10 mouse cellular contexts compared by ENCODE assay signal in genomic region chr9:32592583-32592890, GRCm38 (mm10). TPM values are rescaled to one million over a fixed set of nuclear protein-coding genes. Genes with fewer than 3 reads are reported as not detected.
DNase-seq lines count a peak whose midpoint lies in the region; ATAC-seq and TF ChIP-seq lines count a peak whose summit lies in the region.
"Had no signal": no experiment of that assay in that cellular context is flagged by ENCODE, and none has a peak within 500 bp of the region (broad histone marks: within the 10 kb centered on the region; RNA-seq: fewer than 3 reads in every experiment).

No protein-coding gene starts in this region.

- no peak for DNase-seq in heart, embryonic 10.5 days (ENCODE audit: low spot score)
- DNase-seq in heart, postnatal 4 days: no peak
- DNase-seq in liver, adult 2 months (ENCODE audit: extremely low read depth, low read depth, low spot score): no peak
- DNase-seq in liver, postnatal 0 days: no peak
- peak; percentile 45 for DNase-seq in thymus, postnatal 14 days
- DNase-seq in thymus, postnatal 0 days (ENCODE audit: low spot score): no peak
- peak; percentile 55 for DNase-seq in thymus, postnatal 4 days
- DNase-seq in right cerebral cortex, postnatal 10 days (ENCODE audit: low spot score in 2 of 2): no peak
- DNase-seq: liver had no signal

- H3K9ac ChIP-seq in liver, adult 2 months (ENCODE audit: low read depth, low read length): no peak overlapping the region
- no peak overlapping the region for H3K9ac ChIP-seq in liver, postnatal 0 days (replicated peaks)
- H3K9ac ChIP-seq: forebrain, embryonic 15.5 days had no signal

- no peaks in the 10 kb centered on the region for H3K9me3 ChIP-seq in heart, embryonic 10.5 days
- H3K9me3 ChIP-seq in liver, postnatal 0 days (ENCODE audit: low read length): no peaks in the 10 kb centered on the region
- H3K9me3 ChIP-seq: forebrain, embryonic 15.5 days had no signal

- H3K27me3 ChIP-seq in heart, embryonic 10.5 days (ENCODE audit: insufficient read depth, poor library complexity, severe bottlenecking): peaks cover 19% of the 10 kb centered on the region
- no peaks in the 10 kb centered on the region for H3K27me3 ChIP-seq in liver, adult 2 months (ENCODE audit: control insufficient read depth, insufficient read depth, low read length)
- H3K27me3 ChIP-seq in liver, postnatal 0 days (ENCODE audit: insufficient read depth, low read length): no peaks in the 10 kb centered on the region

- no peak overlapping the region for H3K4me2 ChIP-seq in liver, postnatal 0 days (ENCODE audit: low read depth, low read length)
- H3K4me2 ChIP-seq: forebrain, embryonic 15.5 days had no signal

- H3K79me2 ChIP-seq in liver, adult 2 months (ENCODE audit: control insufficient read depth, insufficient read depth, low read length): no peaks in the 10 kb centered on the region

- WGBS in heart, embryonic 10.5 days: 55% methylated on average over 2 of the region's 2 CpGs
- 62% methylated on average over 2 of the region's 2 CpGs for WGBS in liver, adult 2 months
- 65% methylated on average over 2 of the region's 2 CpGs for WGBS in liver, postnatal 0 days (ENCODE audit: insufficient replicate concordance)

- no peak for TF ChIP-seq CTCF in liver, adult 2 months (IDR thresholded peaks at IDR 0.05; ENCODE audit: low read depth, low read length)
- no peak for TF ChIP-seq CTCF in liver, postnatal 0 days (IDR thresholded peaks at IDR 0.05; ENCODE audit: low read depth)

- no peak for TF ChIP-seq EP300 in liver, postnatal 0 days (IDR thresholded peaks at IDR 0.05; ENCODE audit: low read depth)

- no peaks in the 10 kb centered on the region for H3K36me3 ChIP-seq in heart, embryonic 10.5 days
- no peaks in the 10 kb centered on the region for H3K36me3 ChIP-seq in liver, adult 2 months (ENCODE audit: control insufficient read depth, insufficient read depth, low read length)
- H3K36me3 ChIP-seq in liver, postnatal 0 days (replicated peaks; ENCODE audit: insufficient read depth, low read length): no peaks in the 10 kb centered on the region
- H3K36me3 ChIP-seq: forebrain, embryonic 15.5 days had no signal

- peak overlapping the region; percentile 72 for H3K27ac ChIP-seq in heart, embryonic 10.5 days
- peak overlapping the region; percentile 58 for H3K27ac ChIP-seq in liver, adult 2 months (replicated peaks; ENCODE audit: insufficient read depth, low read depth, low read length)
- H3K27ac ChIP-seq in liver, postnatal 0 days (ENCODE audit: low read depth): no peak overlapping the region
- H3K27ac ChIP-seq: forebrain, embryonic 15.5 days had no signal

- TF ChIP-seq POLR2A in liver, adult 2 months (IDR thresholded peaks at IDR 0.05; ENCODE audit: extremely low read depth, insufficient read depth, low read length): no peak

- ATAC-seq in liver, postnatal 0 days: no peak
- ATAC-seq: forebrain, embryonic 15.5 days had no signal

- peaks cover 35% of the 10 kb centered on the region for H3K4me1 ChIP-seq in heart, embryonic 10.5 days
- no peaks in the 10 kb centered on the region; the same call in 1 of the 2 replicates for H3K4me1 ChIP-seq in liver, adult 2 months (ENCODE audit: control insufficient read depth, insufficient read depth, low read length)
- H3K4me1 ChIP-seq in liver, postnatal 0 days (ENCODE audit: insufficient read depth): 0 out of 2 replicates have a peak, but pooled peaks cover 2% of the 10 kb centered on the region

- no peak overlapping the region for H3K4me3 ChIP-seq in heart, embryonic 10.5 days
- no peak overlapping the region for H3K4me3 ChIP-seq in liver, adult 2 months (ENCODE audit: insufficient read depth, low read depth, low read length)
- H3K4me3 ChIP-seq in liver, postnatal 0 days (ENCODE audit: low read depth, low read length): no peak overlapping the region
- H3K4me3 ChIP-seq: forebrain, embryonic 15.5 days had no signal

RNA-seq across cellular contexts. Expression of gene Ets1, which starts 43.5 kb away (rescaled TPM):
- polyA plus RNA-seq in heart, embryonic 10.5 days (2016; fragmentation: Nextera tagmentation; extraction: Ambion mirVana): 47.2 and 50.2 TPM in 2 replicates
- total RNA-seq in heart, postnatal 4 days (2021): 100 to 1,000 TPM in 1 of 2 experiments, 10 to 100 TPM in 1; 97.5 to 106 TPM
- total RNA-seq in liver, adult 2 months (2014; rRNA removed): 18.8 and 20.1 TPM in 2 replicates
- polyA plus RNA-seq in liver, adult 2 months (2012; rRNA removed): 5.1 and 7.6 TPM in 2 replicates
- polyA plus RNA-seq in liver, postnatal 0 days (2015; fragmentation: Nextera tagmentation; extraction: Ambion mirVana): 14.6 and 18.1 TPM in 2 replicates
- polyA plus RNA-seq in thymus, postnatal 0 days (2015; fragmentation: Nextera tagmentation; extraction: Ambion mirVana): 324 and 355 TPM in 2 replicates

RNA-seq across cellular contexts. Expression of gene Fli1, which starts 49.9 kb away (rescaled TPM):
- polyA plus RNA-seq in heart, embryonic 10.5 days (2016; fragmentation: Nextera tagmentation; extraction: Ambion mirVana): 17.5 and 20.8 TPM in 2 replicates
- 10 to 100 TPM; 38.9 to 41.1 TPM for total RNA-seq in heart, postnatal 4 days (2021)
- 3.0 and 4.2 TPM in 2 replicates for total RNA-seq in liver, adult 2 months (2014; rRNA removed)
- 1.1 and 1.6 TPM in 2 replicates for polyA plus RNA-seq in liver, adult 2 months (2012; rRNA removed)
- 9.4 and 11.5 TPM in 2 replicates for polyA plus RNA-seq in liver, postnatal 0 days (2015; fragmentation: Nextera tagmentation; extraction: Ambion mirVana)
- 50.6 and 53.5 TPM in 2 replicates for polyA plus RNA-seq in thymus, postnatal 0 days (2015; fragmentation: Nextera tagmentation; extraction: Ambion mirVana)

Comparison
In these comparisons a context has a peak if more than half of its experiments do, and no peak if none do; other contexts are left out.
1. DNase-seq: peak in thymus, postnatal 14 days (single experiment) and thymus, postnatal 4 days (single experiment); none in heart, embryonic 10.5 days (single experiment), heart, postnatal 4 days (single experiment), liver, adult 2 months (single experiment), liver, postnatal 0 days (single experiment), thymus, postnatal 0 days (single experiment) and right cerebral cortex, postnatal 10 days (0 of 2).